Mouse (Mus musculus) liver, postnatal 0 days (tissue): ENCODE measurements around the gene B4galt2. TPM values are rescaled to one million over a fixed set of nuclear protein-coding genes. Genes with fewer than 3 reads are reported as not detected.
A peak's percentile ranks its signal among the peaks of the same experiment; 100 is the strongest.

Source experiments
- ATAC-seq: fragments of 200-750 bp; cut with Nextera tagmentation; 2 replicates; pipeline ENCODE4 v1.8.0; 2017; ENCODE audit warnings: mild to moderate bottlenecking, moderate library complexity
- DNase-seq: peaks from one replicate; pipeline ENCODE4 v3.0.0-alpha.2; 2016
- H3K27ac ChIP-seq: fragments of 300-500 bp; sonication (generic); 2 replicates; pipeline ENCODE4 v1.5.1; 2014; ENCODE audit warnings: antibody characterized with exemption, moderate library complexity, mild to moderate bottlenecking, low read depth
- H3K27me3 ChIP-seq: fragments of 300-500 bp; sonication (generic); 2 replicates; pipeline ENCODE4 v1.6.1; 2014; ENCODE audit warnings: low read length, control low read depth, mixed read lengths; ENCODE audit not compliant: insufficient read depth
- H3K36me3 ChIP-seq: fragments of 300-500 bp; sonication (generic); replicated peaks from 2 replicates; pipeline ENCODE4 v1.6.1; 2014; ENCODE audit warnings: mild to moderate bottlenecking, control low read depth, low read length, moderate library complexity, mixed read lengths; ENCODE audit not compliant: insufficient read depth
- H3K4me1 ChIP-seq: fragments of 300-500 bp; sonication (generic); 2 replicates; pipeline ENCODE4 v1.6.1; 2014; ENCODE audit warnings: antibody characterized with exemption, mild to moderate bottlenecking, control low read depth; ENCODE audit not compliant: insufficient read depth
- H3K4me2 ChIP-seq: fragments of 300-500 bp; sonication (generic); 2 replicates; pipeline ENCODE4 v1.6.1; 2014; ENCODE audit warnings: low read depth, mild to moderate bottlenecking, low read length, moderate library complexity, mixed read lengths
- H3K4me3 ChIP-seq: fragments of 300-500 bp; sonication (generic); 2 replicates; pipeline ENCODE4 v1.5.1; 2014; ENCODE audit warnings: low read depth, low read length
- H3K9ac ChIP-seq: fragments of 300-500 bp; sonication (generic); replicated peaks from 2 replicates; pipeline ENCODE4 v1.6.1; 2014; ENCODE audit warnings: mild to moderate bottlenecking, moderate library complexity
- H3K9me3 ChIP-seq: fragments of 300-500 bp; sonication (generic); 2 replicates; pipeline ENCODE4 v1.6.1; 2016; ENCODE audit warnings: mild to moderate bottlenecking, control low read depth, low read length, mixed read lengths
- CTCF ChIP-seq: sonication (generic); IDR thresholded peaks from 2 replicates; pipeline ENCODE4 v1.5.1; 2016; ENCODE audit warnings: antibody characterized with exemption, low read depth
- EP300 ChIP-seq: IDR thresholded peaks from 2 replicates; pipeline ENCODE4 v1.6.1; 2016; ENCODE audit warnings: antibody characterized with exemption, low read depth, mild to moderate bottlenecking
- WGBS: fragments of 180-500 bp; shearing (Covaris S2); extraction: QIAGEN DNeasy Blood & Tissue Kit; methylation state at CpG from one replicate; pipeline ENCODE4 v1.1.7; 2014; ENCODE audit not compliant: insufficient replicate concordance; 5-methylcytosine and 5-hydroxymethylcytosine counted together
- polyA plus RNA-seq: library from polyadenylated mRNA; unstranded; fragments of >200 nt; fragmentation: Nextera tagmentation; extraction: Ambion mirVana; gene quantifications from 2 replicates; pipeline ENCODE4 v1.2.1, GENCODE M21; 2015

B4galt2 gene
- polyA plus RNA-seq, 1 experiment from 2014 or later = 0.67 TPM

DNA sequence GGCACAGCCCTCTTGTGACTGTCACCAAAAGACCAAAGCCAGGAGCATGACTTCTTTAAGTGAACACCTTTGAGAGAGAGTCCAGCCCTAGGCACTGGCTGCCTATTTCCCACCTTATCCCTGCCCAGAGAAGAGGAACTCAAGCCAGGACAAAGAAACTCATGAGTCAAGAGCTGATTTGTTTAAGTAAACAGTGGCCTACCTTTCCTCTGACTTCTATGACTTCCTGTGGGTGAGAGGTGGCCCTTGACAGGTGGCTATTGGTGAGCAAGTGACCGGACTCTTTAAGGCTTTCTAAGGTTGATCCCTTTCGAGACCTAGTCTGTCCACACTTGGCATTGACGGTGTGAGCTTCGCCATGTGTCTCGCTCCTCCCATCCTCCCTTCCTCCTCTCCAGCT, 42.5 kb downstream of the B4galt2 start:
- no peak for DNase-seq
- Histone ChIP-seq H3K27ac (no peak overlapping the region), H3K27me3 (no peaks in the 10 kb centered on the region; the same call in 1 of the 2 replicates), H3K9ac (no peak overlapping the region), H3K4me2 (no peak overlapping the region), H3K36me3 (peaks cover 51% of the 10 kb centered on the region), H3K4me3 (no peak overlapping the region), H3K4me1 (peaks cover 12% of the 10 kb centered on the region), H3K9me3 (no peaks in the 10 kb centered on the region)
- 84% methylated on average over 5 of the region's 5 CpGs for WGBS
- TF ChIP-seq CTCF (no peak), EP300 (no peak)
- no peak for ATAC-seq

DNA sequence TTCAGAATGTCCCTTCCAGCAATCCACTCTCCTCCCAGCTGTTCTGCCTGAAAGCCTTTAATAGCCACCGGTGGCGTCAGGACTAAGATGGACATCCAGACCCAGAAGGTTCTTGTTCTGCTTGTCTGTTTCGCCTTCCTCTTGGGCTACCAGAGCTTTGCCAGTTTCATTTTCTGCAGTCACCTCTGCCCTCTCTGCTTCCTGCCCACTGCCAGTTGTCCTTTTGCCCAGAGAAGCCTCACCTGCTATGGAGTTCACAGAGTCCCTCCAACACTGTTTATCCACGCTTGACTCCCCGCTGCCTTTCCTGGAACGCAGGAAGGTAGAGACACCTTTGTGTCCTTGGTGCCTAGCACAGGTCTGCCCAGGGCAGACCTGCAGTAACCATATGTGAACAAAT, 43.9 kb downstream of the B4galt2 start:
- no peak overlapping the region for H3K9ac ChIP-seq
- 71% methylated on average over 6 of the region's 6 CpGs for WGBS
- no peak overlapping the region for H3K27ac ChIP-seq
- H3K9me3 ChIP-seq = no peaks in the 10 kb centered on the region
- H3K4me3 ChIP-seq = no peak overlapping the region
- H3K36me3 ChIP-seq = peaks cover 38% of the 10 kb centered on the region
- DNase-seq (no peak), ATAC-seq (no peak)
- peaks cover 17% of the 10 kb centered on the region for H3K4me1 ChIP-seq
- TF ChIP-seq EP300 (no peak), CTCF (no peak)
- no peaks in the 10 kb centered on the region; the same call in 1 of the 2 replicates for H3K27me3 ChIP-seq
- no peak overlapping the region for H3K4me2 ChIP-seq

DNA sequence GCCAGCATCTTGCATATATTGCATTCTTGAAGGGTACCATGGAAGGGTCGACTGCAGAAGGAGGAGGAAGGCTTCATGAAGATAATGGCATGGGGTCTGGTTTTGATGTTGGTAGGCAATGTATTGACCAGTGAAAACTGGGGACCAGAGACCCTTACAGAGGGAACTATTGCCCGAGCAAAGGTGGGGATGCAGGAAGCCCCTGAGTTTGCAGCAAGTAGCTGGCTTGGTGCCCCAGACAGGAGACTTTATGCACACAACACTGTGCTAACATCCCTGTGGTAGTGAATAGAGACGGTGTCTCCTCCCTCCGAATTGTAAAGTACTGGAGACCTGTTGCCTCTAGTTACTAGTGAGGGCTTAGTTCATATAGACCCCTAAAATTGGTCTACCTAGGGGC, 46.0 kb downstream of the B4galt2 start:
- no peak overlapping the region for H3K27ac ChIP-seq
- peaks cover 26% of the 10 kb centered on the region for H3K4me1 ChIP-seq
- H3K27me3 ChIP-seq = no peaks in the 10 kb centered on the region; the same call in 1 of the 2 replicates
- peaks cover 23% of the 10 kb centered on the region for H3K36me3 ChIP-seq
- no peak for ATAC-seq
- no peaks in the 10 kb centered on the region for H3K9me3 ChIP-seq
- H3K9ac ChIP-seq = peak overlapping the region; percentile 85; the same call in 1 of the 2 replicates
- no peak for TF ChIP-seq EP300
- TF ChIP-seq CTCF = no peak
- WGBS = 72% methylated on average over 4 of the region's 4 CpGs
- H3K4me2 ChIP-seq = peak overlapping the region; percentile 93
- DNase-seq = no peak
- peak overlapping the region; percentile 80 for H3K4me3 ChIP-seq

DNA sequence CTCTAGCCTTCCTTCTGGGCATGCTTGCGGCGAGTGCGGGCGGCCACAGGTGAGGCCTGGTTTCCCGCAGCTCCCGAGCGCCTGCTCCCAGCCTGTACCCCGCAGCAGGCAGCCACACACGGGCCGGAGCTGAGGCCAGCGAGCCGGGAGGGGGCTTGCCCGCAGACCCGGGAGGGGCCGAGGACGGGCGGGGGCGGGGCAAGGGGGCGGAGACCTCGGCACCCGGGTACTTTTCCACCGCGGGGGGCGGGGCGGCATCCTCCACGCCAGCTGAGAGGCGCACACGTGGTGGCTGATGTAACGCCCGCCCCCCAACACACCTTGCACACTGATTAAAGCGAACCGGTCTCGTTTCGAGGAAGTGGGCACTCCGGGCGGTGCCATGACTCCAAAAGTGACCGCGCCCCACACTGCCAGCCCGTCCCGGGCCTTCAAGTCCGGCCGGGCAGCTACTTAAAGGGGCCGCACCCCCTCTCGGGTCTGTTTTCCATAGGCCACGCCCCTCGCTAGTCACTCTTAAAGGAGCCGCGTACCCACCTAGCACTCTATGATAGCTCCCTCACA, 47.0 kb downstream of the B4galt2 start:
- WGBS = under 1% methylated on average over 43 of the region's 48 CpGs
- ATAC-seq = peak; percentile 78

DNA sequence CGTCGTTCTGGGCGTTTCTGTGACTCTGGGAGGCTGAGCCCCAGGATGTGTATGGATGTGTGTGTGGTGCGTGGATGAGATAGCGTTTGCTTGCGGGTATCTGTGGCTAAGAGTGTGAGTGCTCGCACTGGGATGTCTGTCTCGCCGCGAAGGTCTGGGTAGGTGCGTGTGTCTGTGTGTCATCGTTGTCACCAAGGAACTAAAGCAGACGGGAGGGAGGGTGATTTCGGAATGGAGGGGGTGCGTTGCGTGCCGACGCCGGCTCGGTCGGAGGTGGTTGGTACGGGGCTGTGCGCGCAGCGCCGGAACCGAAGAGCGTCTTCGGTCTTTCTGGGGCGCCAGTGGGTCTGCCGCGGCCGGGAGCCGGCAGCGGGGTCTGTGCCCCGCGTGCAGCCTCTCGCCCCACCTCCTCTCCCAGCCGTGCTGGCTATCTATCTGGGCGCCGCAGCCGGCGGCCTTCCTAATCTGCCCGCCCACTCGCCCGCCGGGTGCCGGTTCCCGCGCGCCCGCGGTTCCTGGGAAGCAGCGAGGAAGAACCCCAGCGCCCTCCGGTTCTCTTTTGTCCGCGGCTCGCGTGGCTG, 47.7 kb downstream of the B4galt2 start:
- H3K4me1 ChIP-seq = peaks cover 38% of the 10 kb centered on the region
- peak overlapping the region; percentile 85 for H3K9ac ChIP-seq
- peak overlapping the region; percentile 93 for H3K4me2 ChIP-seq
- H3K9me3 ChIP-seq = no peaks in the 10 kb centered on the region
- 2% methylated on average over 59 of the region's 60 CpGs for WGBS
- TF ChIP-seq EP300 (peak; percentile 83), CTCF (no peak)
- no peaks in the 10 kb centered on the region; the same call in 1 of the 2 replicates for H3K27me3 ChIP-seq
- peak; percentile 83 for DNase-seq
- H3K27ac ChIP-seq = peak overlapping the region; percentile 92
- peak; percentile 65 for ATAC-seq
- H3K4me3 ChIP-seq = peak overlapping the region; percentile 80
- peaks cover 18% of the 10 kb centered on the region for H3K36me3 ChIP-seq

More for the DNA sequence above, 47.0 kb downstream of the B4galt2 start:
- H3K4me2 ChIP-seq = peak overlapping the region; percentile 93
- peaks cover 21% of the 10 kb centered on the region for H3K36me3 ChIP-seq
- no peaks in the 10 kb centered on the region; the same call in 1 of the 2 replicates for H3K27me3 ChIP-seq
- H3K4me1 ChIP-seq = peaks cover 35% of the 10 kb centered on the region
- H3K9me3 ChIP-seq = no peaks in the 10 kb centered on the region
- peak; percentile 95 for DNase-seq
- H3K9ac ChIP-seq = peak overlapping the region; percentile 85
- H3K4me3 ChIP-seq = peak overlapping the region; percentile 80
- no peak for TF ChIP-seq EP300
- no peak for TF ChIP-seq CTCF
- peak overlapping the region; percentile 92 for H3K27ac ChIP-seq

DNA sequence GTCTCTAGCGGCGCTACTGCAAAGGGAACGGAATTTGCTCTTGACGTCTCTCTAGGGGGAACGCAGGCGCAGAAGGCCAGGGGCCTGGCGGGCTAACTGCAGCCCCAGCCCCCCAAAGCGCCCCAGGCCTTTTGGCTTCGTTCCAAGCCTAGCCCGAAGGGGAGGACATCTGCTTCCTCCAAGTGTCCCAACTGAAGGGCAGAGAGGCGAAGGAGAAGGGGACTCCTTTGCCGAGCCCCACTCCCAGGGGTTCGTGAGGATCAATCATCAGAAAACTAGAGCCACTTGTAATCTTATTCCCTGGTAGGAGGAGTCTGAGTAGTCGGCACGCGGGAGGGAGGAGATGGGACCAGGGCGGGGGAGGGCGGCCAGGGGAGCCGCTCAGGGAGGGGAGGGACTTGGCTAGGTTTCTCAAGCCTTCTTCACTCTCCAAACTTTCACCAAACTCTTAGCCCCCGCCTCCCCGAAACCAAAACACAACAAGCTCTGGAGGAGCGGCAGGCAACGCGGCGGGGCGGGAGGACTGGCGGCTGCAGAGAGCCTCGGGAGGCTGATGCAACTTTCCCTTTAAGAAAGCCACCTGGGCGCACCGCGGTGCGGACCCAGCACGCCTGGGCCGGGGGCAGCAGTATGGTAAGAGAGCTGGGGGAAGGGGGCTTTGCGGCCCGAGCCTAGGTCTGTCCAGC, 48.3 kb downstream of the B4galt2 start:
- peak overlapping the region; percentile 85 for H3K9ac ChIP-seq
- DNase-seq (peak; percentile 85), ATAC-seq (peak; percentile 46)
- H3K4me2 ChIP-seq = peak overlapping the region; percentile 93
- H3K36me3 ChIP-seq = peaks cover 12% of the 10 kb centered on the region
- peaks cover 40% of the 10 kb centered on the region for H3K4me1 ChIP-seq
- H3K9me3 ChIP-seq = no peaks in the 10 kb centered on the region
- TF ChIP-seq CTCF (no peak), EP300 (no peak)
- WGBS = 2% methylated on average over 35 of the region's 36 CpGs
- H3K27me3 ChIP-seq = no peaks in the 10 kb centered on the region; the same call in 1 of the 2 replicates
- H3K27ac ChIP-seq = peak overlapping the region; percentile 92
- peak overlapping the region; percentile 80 for H3K4me3 ChIP-seq
